Mouse (Mus musculus) gastrocnemius, adult 18-20 months (tissue): Measurements from ENCODE around the gene Plekho2. TPM values are rescaled to one million over a fixed set of nuclear protein-coding genes. Genes with fewer than 3 reads are reported as not detected.

Source experiments
- DNase-seq: peaks from one replicate; pipeline ENCODE4 v3.0.0; 2021; ENCODE audit warnings: low spot score
- total RNA-seq, 2 experiments: library from RNA; stranded (reverse); gene quantifications; 2 replicates each; pipeline ENCODE4 v1.2.3; 2021

Plekho2 gene
- total RNA-seq, 2 experiments from 2014 or later: 2.2 to 5.4 TPM

GRCm38 (mm10) chr9:65586406-65587269 lies 6.8 kb upstream of the Plekho2 start, which contains the start of gene Pif1:
TSS of gene Pif1 (plus strand) at chr9:65587160.
- peak; percentile 80 for DNase-seq

- DNase-seq: no peak
Measured at GRCm38 (mm10) chr9:65583045-65583444, 3.2 kb upstream of the Plekho2 start.

- DNase-seq: peak; percentile 93
Measured at GRCm38 (mm10) chr9:65580401-65581256, 789 bp upstream of the Plekho2 start.

- peak; percentile 51 for DNase-seq
Measured at GRCm38 (mm10) chr9:65578801-65579249, 1.0 kb downstream of the Plekho2 start.

GRCm38 (mm10) chr9:65577511-65578196 lies 2.2 kb downstream of the Plekho2 start:
- DNase-seq: no peak

- peak; percentile 57 for DNase-seq
Measured at GRCm38 (mm10) chr9:65576861-65577510, 2.9 kb downstream of the Plekho2 start.

GRCm38 (mm10) chr9:65575393-65576196 lies 4.2 kb downstream of the Plekho2 start:
- DNase-seq: peak; percentile 35

- no peak for DNase-seq
Measured at GRCm38 (mm10) chr9:65574513-65575392, 5.1 kb downstream of the Plekho2 start.

GRCm38 (mm10) chr9:65572837-65573236 lies 7.0 kb downstream of the Plekho2 start:
- DNase-seq: no peak

GRCm38 (mm10) chr9:65569491-65569971 lies 10.3 kb downstream of the Plekho2 start:
- peak; percentile 73 for DNase-seq

- DNase-seq: no peak
Measured at GRCm38 (mm10) chr9:65568787-65569186, 11.1 kb downstream of the Plekho2 start.

GRCm38 (mm10) chr9:65564698-65565097 lies 15.1 kb downstream of the Plekho2 start:
- DNase-seq: no peak

- DNase-seq: no peak
Measured at GRCm38 (mm10) chr9:65563073-65563472, 16.8 kb downstream of the Plekho2 start.

GRCm38 (mm10) chr9:65562081-65562506 lies 17.7 kb downstream of the Plekho2 start:
- DNase-seq: peak; percentile 71

GRCm38 (mm10) chr9:65561016-65561415 lies 18.8 kb downstream of the Plekho2 start:
- peak; percentile 80 for DNase-seq

GRCm38 (mm10) chr9:65558806-65559205 lies 21.0 kb downstream of the Plekho2 start:
- DNase-seq: no peak

- DNase-seq: no peak
Measured at GRCm38 (mm10) chr9:65556979-65557378, 22.9 kb downstream of the Plekho2 start.

- no peak for DNase-seq
Measured at GRCm38 (mm10) chr9:65556349-65556748, 23.5 kb downstream of the Plekho2 start.

GRCm38 (mm10) chr9:65555621-65556020 lies 24.2 kb downstream of the Plekho2 start:
- DNase-seq: no peak
